Mouse (Mus musculus): ENCODE measurements around the gene Dok3.

- no peak for TF ChIP-seq POLR2A (IDR thresholded peaks at IDR 0.05; ENCODE audit: control insufficient read depth, extremely low read depth, insufficient read depth, low read length, poor library complexity)
- TF ChIP-seq CTCF (IDR thresholded peaks at IDR 0.05; ENCODE audit: borderline replicate concordance, control insufficient read depth, extremely low read depth, insufficient read depth, low read length, poor library complexity): no peak
Measured at GRCm38 (mm10) chr13:55523951-55524600, 5.0 kb downstream of the Dok3 start.

Data from thymus, adult 2 months (tissue).